Mouse (Mus musculus) bone marrow macrophage, adult 2 months (primary cell): ENCODE measurements around the gene Arhgef17. TPM values are rescaled to one million over a fixed set of nuclear protein-coding genes. Genes with fewer than 3 reads are reported as not detected.

ENCODE experiments used
- H3K27ac ChIP-seq: 2 replicates; pipeline ENCODE4 v1.5.1; 2012; ENCODE audit warnings: low read depth, low read length; ENCODE audit not compliant: insufficient read depth
- H3K4me1 ChIP-seq: 2 replicates; pipeline ENCODE4 v1.6.1; 2012; ENCODE audit warnings: low read length; ENCODE audit not compliant: control insufficient read depth, insufficient read depth
- H3K4me3 ChIP-seq: 2 replicates; pipeline ENCODE4 v1.5.1; 2012; ENCODE audit warnings: mild to moderate bottlenecking, low read length, moderate library complexity; ENCODE audit not compliant: insufficient read depth
- CTCF ChIP-seq: IDR thresholded peaks from 2 replicates; pipeline ENCODE4 v1.5.1; 2012; ENCODE audit warnings: low read depth, mild to moderate bottlenecking, low read length, moderate library complexity
- POLR2A ChIP-seq: IDR thresholded peaks from 2 replicates; pipeline ENCODE4 v1.6.1; 2012; ENCODE audit warnings: mild to moderate bottlenecking, low read depth, low read length, borderline replicate concordance
- polyA plus RNA-seq: library from polyadenylated mRNA; stranded (reverse); fragments of >200 nt; gene quantifications from 2 replicates; pipeline ENCODE4 v1.2.4, GENCODE M21; 2012; ENCODE audit not compliant: missing spikeins, insufficient read depth, insufficient read length

The Arhgef17 gene
- 0.36 and 0.52 TPM in 2 replicates for polyA plus RNA-seq

DNA sequence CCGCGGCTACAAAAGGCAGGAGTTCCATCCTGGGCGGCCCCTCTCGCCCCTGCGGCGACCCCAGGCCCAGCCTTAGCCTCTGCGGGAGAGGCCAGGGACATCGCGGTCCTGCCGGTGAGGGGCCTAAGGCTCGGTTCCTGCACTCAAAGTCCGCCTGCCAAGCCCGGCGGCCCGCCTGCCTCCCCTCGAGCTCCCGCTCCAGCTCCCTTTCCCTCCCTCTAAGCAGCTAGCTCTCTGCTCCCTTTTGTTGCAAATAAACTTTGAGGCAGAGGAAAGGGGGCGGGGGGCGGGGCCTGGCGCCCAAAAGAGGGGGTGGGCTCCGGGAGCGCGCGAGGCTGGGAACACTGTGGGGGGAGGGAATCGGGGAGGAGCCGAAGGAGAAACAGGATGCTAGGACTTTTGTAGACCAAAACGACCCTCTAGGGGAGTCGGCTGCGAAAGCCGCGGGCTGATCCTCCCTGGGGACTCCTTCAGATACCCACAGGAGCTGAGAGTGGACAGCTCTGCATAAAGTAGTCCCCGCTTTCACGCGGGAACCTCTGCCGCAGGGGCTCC is at the start of gene Arhgef17:
TSS of gene Arhgef17 (minus strand) at position 182 of the 555 bp plus-strand sequence.
- H3K27ac ChIP-seq, result no peak within 1 kb of the TSS
- no peak for TF ChIP-seq CTCF
- no peak for TF ChIP-seq POLR2A
- H3K4me1 ChIP-seq, result no peaks in the 10 kb centered on the region
- peak within 1 kb of the TSS; percentile 66 for H3K4me3 ChIP-seq

GRCm38 (mm10) chr7:100979175-100979574 is 47.3 kb upstream of the Arhgef17 start:
- TF ChIP-seq CTCF (no peak), POLR2A (no peak)
- peak overlapping the region; percentile 35; the same call in 1 of the 2 replicates for H3K27ac ChIP-seq
- H3K4me1 ChIP-seq, result peaks cover 20% of the 10 kb centered on the region
- H3K4me3 ChIP-seq, result no peak overlapping the region

DNA sequence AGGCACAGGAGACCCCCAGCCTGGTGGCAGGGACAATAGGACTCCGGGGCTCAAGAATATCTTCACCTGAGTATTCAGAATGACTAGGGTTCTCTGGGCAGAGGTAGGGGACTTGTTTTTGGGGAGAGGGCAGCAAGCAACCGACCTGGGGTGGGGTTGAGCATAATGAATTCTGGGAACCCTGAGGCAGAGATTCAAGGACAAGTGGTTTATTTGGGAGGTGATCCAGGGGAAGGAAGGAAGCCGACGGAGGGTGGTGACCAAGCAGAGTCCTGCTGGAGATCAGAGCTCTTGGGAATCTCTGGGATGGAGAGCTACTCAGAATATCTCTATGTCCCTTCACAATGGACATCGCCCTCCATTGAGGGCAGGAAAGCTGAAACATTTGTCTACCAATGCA is 46.3 kb upstream of the Arhgef17 start:
- Histone ChIP-seq H3K27ac (no peak overlapping the region), H3K4me1 (peaks cover 20% of the 10 kb centered on the region), H3K4me3 (no peak overlapping the region)
- TF ChIP-seq POLR2A (no peak), CTCF (no peak)

GRCm38 (mm10) chr7:100974135-100974903 is 42.4 kb upstream of the Arhgef17 start, which contains the start of gene P2ry6:
Gene P2ry6, minus strand, starts transcription at chr7:100974649.
- peaks cover 15% of the 10 kb centered on the region for H3K4me1 ChIP-seq
- no peak for TF ChIP-seq POLR2A
- TF ChIP-seq CTCF, result no peak
- H3K27ac ChIP-seq, result no peak within 1 kb of the TSS
- no peak within 1 kb of the TSS for H3K4me3 ChIP-seq

GRCm38 (mm10) chr7:100972875-100973274 is 41.0 kb upstream of the Arhgef17 start:
- TF ChIP-seq CTCF, result no peak
- TF ChIP-seq POLR2A, result no peak
- Histone ChIP-seq H3K27ac (no peak overlapping the region), H3K4me1 (peaks cover 2% of the 10 kb centered on the region), H3K4me3 (no peak overlapping the region)

DNA sequence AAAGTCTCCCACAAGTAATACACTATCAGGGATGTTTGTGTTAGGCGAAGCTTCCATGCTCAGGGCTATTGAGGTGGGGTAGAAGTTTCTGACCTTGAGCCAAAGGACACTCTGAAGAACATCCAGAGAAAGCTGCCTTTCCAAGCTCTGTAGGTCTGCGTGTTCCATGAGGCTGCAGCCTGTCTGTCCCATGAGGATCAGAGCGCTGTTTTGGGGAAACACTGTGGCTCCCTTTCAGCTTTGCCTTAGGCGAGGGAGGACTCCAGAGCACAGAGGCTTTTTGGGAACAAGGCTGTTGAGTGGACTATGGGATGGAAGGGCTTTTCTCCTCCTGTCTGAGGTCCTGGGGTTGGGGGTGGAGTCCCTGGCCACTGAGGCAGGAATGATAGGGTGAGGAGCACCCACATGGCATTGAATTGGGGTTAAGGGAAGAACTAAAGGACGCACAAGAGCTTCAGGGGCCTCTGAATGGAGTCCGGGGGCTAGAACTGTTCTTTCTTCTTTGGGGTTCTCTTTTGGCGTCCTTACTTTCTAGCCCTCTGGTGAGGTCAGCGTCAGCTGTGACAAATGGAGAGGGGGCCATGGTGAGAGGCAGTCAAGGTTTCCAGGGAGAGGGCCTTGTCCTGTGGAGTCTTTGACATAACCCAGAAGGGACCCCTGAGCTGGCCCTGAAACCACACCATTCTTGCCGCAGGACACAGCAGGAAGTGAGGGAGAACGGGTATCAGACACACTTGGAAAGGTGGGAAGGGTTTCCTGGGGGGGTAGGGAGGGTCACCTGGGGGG is 37.2 kb upstream of the Arhgef17 start:
- Histone ChIP-seq H3K4me3 (no peak overlapping the region), H3K27ac (no peak overlapping the region), H3K4me1 (peaks cover 10% of the 10 kb centered on the region)
- TF ChIP-seq POLR2A, result no peak
- TF ChIP-seq CTCF, result no peak

DNA sequence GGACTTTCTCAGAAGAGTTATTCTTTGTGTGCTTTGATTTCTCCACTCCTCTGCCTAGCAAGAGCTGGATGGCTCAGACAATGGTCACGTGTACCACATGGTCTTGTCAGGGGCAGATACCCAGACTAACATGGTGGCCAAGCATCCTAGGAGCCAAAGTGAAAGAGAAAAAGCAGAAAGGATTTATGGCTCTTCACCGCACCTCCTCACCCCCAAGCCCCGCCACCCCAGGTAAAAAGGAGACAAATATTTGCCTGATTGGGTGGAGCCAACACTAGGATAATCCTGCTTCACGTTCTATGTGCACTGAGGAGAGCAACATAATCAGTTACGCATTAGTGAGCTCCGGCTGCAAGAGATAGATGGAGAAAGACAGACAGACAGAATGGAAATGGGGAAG is 36.5 kb upstream of the Arhgef17 start:
- no peak for TF ChIP-seq CTCF
- TF ChIP-seq POLR2A, result no peak
- Histone ChIP-seq H3K27ac (no peak overlapping the region), H3K4me1 (peaks cover 10% of the 10 kb centered on the region), H3K4me3 (no peak overlapping the region)

- Histone ChIP-seq H3K4me1 (peaks cover 10% of the 10 kb centered on the region), H3K27ac (no peak overlapping the region), H3K4me3 (no peak overlapping the region)
- TF ChIP-seq CTCF (no peak), POLR2A (no peak)
These were observed 35.9 kb upstream of the Arhgef17 start for GRCm38 (mm10) chr7:100967850-100968249.

- no peak for TF ChIP-seq POLR2A
- TF ChIP-seq CTCF, result no peak
- no peak overlapping the region for H3K4me3 ChIP-seq
- H3K4me1 ChIP-seq, result peaks cover 13% of the 10 kb centered on the region
- H3K27ac ChIP-seq, result no peak overlapping the region
These were observed 34.1 kb upstream of the Arhgef17 start for GRCm38 (mm10) chr7:100966014-100966413.

GRCm38 (mm10) chr7:100965079-100965478 is 33.2 kb upstream of the Arhgef17 start:
- Histone ChIP-seq H3K4me3 (no peak overlapping the region), H3K4me1 (peaks cover 18% of the 10 kb centered on the region), H3K27ac (peak overlapping the region; percentile 96)
- TF ChIP-seq CTCF (no peak), POLR2A (no peak)
